Mouse (Mus musculus): ENCODE results near the gene Calm3. TPM values are rescaled to one million over a fixed set of nuclear protein-coding genes. Genes with fewer than 3 reads are reported as not detected.

The Calm3 gene
- total RNA-seq, 1 experiment from 2014 or later: 273 TPM

DNA sequence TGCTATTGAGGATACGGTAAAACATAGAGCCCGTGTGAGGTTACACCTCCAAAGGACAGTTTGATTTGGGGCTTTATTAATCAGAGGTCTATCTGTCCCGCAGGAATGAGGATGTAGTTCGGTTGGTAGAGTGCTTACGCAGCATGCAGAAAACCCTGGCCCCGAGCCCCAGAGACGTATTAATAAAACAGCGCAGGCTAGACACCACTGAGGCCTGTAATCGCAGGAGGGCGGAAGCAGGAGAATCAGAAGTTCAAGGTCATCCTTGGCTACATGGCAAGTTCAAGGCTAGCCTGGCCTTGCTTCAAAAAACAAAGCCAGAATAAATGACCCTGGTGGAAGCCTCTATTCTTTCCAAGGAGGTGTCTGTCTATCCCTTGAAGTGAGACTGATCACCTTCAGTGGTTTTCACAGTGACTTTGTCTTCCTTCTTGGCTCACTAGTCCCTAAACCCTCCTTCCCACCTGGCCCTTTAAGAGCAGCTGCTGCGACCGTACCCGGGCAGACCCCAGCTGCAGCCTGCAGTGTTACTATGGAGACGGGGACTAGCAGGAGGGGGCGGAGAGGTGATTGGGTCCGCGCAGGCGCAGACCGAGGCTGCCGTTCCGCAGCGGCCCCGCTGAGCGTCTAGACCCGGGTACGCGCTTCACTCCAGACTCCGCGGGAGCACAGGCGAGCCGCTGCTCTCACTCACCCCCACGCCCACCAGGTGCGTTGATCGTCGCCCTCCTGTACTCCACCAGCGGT is 20.3 kb upstream of the Calm3 start, which contains the start of gene Pnmal2:
Pnmal2 (plus strand) TSS at position 622 of the 747 bp plus-strand sequence.
- peak; percentile 13; the same call in 1 of the 2 replicates for ATAC-seq (ENCODE audit: extremely low read depth, insufficient number of reproducible peaks, low FRiP score, poor library complexity, severe bottlenecking)

DNA sequence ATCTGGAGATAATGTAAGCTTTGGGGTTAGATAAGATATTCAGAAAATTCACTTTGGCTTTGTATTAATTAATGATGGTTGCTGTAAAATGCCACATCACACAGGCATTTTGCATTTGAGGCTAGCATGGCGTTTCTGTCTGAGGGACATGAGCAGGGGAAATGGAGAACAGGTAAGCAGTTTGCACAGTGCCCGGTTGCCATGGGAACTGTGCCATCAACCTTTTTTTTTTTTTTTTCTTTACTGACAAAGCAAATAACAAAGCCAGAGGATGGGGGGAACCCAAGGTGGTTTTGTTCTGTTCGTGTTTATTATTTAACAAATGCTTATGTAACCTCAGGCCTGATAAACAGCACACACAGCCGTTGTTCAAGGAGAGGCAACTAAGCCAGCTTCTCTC is 18.9 kb upstream of the Calm3 start:
- no peak for ATAC-seq (ENCODE audit: extremely low read depth, insufficient number of reproducible peaks, low FRiP score, poor library complexity, severe bottlenecking)

DNA sequence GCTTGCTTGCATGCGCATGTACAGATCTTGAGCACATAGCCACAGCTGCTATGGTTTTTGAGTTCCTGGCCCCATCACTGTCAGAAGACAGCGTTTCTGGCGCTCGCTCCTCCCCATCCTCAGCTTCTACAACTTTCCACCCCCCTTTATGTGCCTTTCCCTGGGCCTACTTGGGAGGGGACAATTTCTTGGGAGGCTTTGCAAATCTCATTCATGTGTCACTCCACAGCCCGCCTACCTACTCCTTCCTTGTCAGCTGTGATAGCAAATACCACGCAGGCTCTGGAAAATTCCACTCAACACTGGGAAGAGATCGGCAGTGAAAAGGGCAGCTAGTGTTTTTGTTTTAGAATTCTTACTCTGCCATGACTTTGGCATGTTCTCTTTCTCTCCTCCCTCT is 16.4 kb upstream of the Calm3 start:
- no peak for ATAC-seq (ENCODE audit: extremely low read depth, insufficient number of reproducible peaks, low FRiP score, poor library complexity, severe bottlenecking)

DNA sequence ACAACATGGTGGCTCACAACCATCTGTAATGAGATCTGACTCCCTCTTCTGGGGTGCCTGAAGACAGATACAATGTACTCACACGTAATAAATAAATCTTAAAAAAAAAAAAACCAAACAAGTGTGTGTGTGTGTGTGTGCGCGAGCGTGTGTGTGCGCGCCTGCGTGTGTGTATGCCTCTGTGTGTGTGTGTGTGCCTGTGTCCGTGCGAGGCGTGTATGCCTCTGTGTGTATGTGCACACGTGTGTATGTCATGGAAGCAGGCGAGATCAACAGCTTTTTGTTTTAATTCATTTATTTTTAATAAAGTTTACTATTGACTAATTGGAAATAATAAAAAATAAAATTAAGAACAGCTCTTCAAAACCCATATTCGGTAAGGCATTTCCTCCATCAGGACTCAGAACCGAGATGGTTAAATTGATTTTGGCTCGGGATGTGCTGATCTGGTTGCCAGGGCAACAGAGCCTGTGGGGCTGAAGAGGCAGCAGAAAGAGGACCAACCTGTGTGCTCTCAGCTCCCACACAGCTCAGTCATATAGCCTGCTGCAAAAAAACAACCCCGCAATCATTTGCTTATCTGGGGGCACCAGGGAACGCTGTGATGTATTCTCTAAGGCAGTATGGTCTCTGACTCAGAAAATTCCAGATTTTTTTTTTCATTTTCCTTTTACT is 14.3 kb upstream of the Calm3 start:
- no peak for ATAC-seq (ENCODE audit: extremely low read depth, insufficient number of reproducible peaks, low FRiP score, poor library complexity, severe bottlenecking)

DNA sequence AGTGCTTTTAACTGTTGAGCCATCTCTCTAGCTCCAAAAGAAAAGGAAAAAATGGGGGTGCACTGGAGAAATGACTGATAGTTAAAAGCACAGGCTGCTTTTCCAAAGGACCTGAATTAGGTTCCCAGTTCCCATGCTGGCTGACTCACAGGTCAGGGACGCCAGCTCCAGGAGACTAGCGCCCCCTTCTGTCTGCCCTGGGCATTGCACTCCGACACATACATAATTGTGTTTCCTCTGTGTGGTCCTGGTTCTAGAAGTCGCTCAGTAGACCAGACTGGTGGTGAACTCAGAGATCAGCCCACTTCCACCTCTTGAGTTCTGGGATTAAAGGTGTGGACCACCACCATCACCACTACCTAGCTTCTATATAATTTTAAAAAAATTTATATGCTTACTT is 13.4 kb upstream of the Calm3 start:
- ATAC-seq (ENCODE audit: extremely low read depth, insufficient number of reproducible peaks, low FRiP score, poor library complexity, severe bottlenecking): no peak

DNA sequence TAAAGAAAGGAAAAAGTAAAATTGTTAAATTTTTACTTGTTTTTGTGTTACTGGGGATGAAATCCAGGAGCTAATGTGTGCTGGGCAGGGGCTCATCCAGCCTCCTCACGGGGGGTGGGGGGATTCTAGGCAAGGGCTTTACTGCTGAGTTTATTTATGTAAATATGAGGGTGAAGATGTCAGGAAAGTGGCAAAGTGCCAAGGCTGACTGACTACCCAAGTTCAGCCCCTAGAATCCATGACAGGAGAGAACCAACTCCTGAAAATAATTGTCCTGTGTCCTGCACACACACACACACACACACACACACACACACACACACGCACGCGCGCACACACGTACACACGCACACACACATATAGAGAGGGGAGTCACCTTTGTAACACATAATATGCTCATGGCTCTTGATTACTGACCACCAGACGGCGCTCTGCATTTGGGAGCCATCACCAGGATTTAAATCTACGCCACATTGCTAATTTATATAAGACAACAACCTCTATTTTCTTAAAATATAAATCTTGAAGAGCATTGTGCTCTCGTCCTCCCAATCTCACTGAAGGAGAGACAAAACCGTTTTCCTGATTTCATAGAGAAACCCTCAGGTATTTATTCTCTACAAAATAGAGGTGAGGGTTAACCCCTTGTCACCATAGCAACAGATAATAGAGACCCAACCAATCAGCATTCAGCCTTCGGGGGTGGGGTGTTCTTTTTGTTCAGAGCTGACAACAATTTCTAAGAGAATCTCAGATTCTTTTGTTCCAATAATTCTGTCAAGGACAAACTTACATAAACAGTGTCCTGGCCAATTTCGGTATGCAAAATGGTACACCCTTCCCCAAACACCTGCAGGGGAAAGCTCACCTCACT is 9.0 kb upstream of the Calm3 start:
- no peak for ATAC-seq (ENCODE audit: extremely low read depth, insufficient number of reproducible peaks, low FRiP score, poor library complexity, severe bottlenecking)

DNA sequence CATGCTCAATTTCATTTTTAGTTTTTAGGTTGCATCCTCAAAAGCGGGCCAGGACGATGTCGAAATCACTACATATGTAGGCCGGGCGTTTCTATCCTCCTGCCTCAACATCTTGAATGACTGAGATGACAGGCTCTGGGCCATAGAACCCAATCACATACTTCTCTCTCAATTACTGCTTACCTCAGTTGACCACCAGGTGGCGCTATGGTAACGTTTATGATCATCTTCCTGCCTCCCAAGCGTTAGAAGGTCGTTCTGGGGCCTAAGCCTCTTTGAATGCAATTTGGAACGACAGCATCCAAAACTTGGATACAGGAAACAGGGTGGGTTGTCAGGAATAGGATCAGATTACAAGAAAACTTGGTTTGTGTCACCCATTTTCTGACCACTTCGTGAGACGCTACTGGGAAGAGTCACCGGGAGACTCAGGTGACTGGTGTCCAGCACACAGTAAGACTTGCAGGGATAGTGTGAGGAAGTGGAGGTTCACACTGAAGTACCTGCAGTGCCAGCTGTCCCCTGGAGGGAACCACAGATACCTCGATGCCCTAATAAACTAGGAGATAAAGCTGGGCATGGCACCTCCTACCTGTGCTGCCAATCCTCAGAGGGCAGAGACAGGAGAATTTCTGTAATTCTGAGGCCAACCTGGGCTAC is 8.2 kb upstream of the Calm3 start:
- ATAC-seq (ENCODE audit: extremely low read depth, insufficient number of reproducible peaks, low FRiP score, poor library complexity, severe bottlenecking): peak; percentile 85

DNA sequence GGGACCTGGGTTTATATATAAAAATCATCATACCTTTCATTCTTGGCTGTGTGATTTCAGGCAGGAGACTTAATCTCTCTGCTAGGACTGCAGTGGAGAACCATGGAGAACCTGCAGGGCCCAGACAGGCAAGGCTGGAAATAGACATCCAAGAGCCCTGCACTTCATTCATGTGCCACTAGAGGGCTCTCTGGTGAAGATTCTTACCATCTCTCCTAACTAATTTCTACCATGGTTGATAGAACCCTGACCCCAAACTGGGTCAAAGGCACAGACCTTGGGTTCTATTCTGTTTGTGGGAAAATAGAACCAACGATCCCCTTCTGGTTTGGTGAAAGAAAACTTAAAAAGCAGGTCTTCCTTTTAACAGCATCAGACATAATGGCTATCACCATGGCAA is 6.9 kb upstream of the Calm3 start:
- peak; percentile 75 for ATAC-seq (ENCODE audit: extremely low read depth, insufficient number of reproducible peaks, low FRiP score, poor library complexity, severe bottlenecking)

DNA sequence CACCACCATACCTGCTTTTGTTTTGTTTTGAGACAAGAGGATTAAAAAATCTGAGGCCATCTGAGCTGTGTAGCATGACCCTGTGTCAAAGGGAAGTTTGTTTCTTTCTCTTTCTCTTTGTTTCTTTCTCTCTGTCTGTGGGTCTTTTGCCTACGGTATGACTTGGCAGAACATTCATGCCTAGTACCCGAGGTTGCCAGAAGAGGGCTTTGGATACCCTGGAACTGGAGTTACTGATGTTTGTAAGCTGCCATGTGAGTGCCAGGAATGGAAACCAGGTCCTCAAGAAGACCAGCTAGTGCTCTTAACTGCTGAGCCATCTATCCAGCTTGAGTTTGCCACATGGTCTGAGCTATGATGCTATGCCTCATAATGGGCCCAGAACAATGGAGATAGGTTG is 4.4 kb upstream of the Calm3 start:
- ATAC-seq (ENCODE audit: extremely low read depth, insufficient number of reproducible peaks, low FRiP score, poor library complexity, severe bottlenecking): no peak

DNA sequence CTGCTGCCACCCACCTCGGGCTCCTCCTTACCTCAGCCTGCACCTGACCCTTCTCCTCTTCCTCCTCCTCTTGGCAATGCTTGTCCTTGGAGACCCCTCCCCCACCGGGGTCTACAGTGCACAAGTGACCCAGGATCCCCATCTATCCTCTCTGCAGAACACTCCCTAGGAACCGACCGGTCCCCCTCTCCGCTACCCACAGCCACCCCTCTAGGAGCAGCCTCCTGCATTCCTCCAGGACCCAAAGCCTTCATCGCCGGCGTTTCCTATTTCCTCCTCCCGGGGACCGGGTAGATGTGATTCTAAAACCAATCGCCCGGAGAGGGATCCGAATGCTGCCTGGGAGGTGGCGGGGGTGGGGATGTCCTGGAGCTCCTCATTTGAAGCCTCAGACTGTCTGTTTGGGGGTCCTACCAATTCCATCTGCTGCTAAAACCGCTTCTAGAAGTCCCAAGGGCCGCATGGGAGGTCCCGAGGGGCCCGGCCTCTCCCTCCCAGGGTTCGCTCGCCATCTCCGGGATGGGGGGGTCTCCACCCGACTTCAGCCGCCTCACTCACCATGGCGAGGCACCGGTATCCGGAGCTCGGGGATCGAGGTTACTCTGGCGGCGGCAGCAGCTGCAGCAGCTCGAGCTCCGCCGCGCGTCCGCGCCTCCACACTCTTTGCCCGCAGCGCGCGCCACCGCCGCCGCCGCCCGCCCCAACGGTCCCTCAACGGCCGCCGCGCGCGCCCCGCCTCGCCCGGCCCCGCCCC is 454 bp downstream of the Calm3 start:
- ATAC-seq (ENCODE audit: extremely low read depth, insufficient number of reproducible peaks, low FRiP score, poor library complexity, severe bottlenecking): no peak

DNA sequence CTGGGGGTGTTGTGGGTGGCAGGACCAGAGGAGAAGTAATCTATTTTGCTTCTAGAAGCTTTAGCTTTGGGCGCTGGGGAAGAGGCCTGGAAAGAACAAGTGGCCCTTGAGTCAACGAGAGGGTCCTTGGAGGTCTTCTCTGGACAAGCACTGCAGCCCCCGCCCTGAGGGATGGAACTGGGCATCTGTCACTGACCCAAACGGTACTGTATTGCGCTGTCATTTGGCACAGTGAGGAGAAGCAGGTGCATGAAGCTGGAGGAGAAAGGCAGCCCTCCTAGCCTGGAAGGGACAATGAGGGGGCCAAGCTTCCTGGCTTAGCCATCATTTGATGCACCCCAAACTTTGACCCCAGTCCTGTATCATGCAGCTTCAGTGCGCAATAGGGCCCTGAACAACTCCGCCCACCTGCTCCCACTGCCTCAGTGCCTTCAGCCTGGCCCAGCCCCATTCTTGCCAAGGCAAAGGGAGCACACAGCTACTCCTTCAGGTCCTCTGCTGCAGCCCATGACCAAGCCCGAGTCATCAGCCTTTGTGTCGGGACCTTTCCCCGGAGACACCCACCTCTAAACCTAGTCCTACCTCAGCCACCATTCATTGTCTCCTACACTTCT is 1.4 kb downstream of the Calm3 start:
- ATAC-seq (ENCODE audit: extremely low read depth, insufficient number of reproducible peaks, low FRiP score, poor library complexity, severe bottlenecking): no peak

DNA sequence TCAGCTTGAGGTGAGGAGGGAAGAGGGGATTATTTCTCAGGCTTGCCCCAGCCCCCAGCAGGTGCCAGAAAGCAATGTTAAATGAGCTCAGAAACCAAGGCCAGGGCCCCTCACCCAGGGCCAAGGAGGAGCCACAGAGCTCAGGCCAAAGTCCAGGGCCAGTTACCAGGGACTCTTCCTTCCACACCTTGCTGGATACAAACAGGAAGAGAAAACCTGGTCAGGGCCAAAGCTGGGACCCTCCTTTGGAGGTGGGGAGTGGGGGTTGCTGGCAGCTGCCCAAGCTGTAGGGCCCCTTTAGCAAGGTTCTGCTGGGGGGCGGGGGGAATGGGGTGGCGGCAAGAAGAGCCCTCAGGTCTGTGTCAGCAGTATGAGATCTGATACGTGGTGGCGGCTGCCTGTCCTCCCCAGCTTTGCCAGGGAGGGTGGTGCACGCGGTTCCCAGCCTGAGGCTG is 2.0 kb downstream of the Calm3 start:
- ATAC-seq (ENCODE audit: extremely low read depth, insufficient number of reproducible peaks, low FRiP score, poor library complexity, severe bottlenecking): no peak

DNA sequence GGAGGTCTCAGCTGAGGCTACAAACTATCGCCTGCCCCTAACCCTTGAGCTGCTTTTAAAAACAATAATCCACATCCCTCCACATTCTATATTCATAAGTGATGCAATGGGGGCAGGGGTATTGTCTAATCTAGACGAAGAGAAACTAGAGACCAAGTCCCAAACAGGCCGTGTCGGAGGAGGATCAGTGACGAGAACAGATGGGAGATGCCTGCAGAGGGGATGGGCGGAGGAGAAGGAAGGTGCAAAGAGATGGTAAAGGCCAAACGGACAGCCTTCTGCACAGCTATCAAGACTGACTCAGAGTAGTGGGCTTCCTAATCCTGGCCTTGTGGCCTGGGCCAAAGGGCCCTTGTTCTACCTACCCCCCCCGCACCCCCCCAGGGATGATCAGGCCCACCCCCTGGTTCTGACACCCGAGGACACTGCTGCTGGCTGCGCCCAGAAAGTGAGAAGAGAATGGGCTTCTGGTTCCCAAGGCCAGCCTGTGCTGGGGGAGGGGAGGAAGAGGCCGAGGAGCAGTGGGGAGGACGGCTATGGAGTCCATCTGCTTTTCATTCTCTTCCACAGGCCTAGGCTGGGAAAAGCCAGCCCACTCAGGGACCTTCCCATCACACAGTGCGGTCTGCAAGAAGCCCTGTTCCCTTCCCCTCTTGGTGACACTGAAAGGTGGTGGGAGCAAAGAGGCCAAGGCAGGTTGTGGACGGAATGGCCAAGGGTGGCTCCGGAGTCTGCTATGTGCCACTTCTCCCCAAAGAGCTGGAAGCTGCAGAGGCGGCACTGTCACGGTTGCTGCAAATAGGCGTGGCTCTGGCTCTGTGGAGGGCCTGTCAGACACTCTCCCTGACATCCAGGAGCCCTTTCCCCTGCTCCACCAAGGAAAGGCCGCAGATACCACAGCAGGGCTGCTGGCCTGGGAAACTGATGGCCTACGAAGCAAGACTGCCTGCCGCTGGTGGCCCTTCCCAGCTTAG is 2.8 kb downstream of the Calm3 start:
- no peak for ATAC-seq (ENCODE audit: extremely low read depth, insufficient number of reproducible peaks, low FRiP score, poor library complexity, severe bottlenecking)

DNA sequence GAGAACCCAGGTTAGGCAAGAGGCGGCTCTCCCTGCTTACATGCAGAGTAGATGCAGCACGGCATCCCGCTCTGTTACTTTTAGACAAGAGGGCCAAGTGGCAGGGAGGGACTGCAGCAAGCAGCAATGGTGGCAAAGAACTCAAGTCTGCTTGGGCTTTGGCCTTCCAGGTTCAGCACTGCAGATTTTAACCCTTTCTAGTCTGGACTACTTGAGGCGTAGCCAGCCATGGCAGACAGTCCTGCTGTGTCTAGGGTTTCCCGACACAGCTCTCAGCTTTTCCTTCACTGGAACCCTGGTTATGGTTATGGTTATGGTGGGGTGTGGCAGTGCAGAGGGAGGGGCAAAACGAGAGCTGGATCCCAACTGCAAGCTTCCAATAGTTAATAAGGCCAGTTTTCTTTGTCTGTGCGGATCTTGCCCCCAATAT is 3.7 kb downstream of the Calm3 start:
- ATAC-seq (ENCODE audit: extremely low read depth, insufficient number of reproducible peaks, low FRiP score, poor library complexity, severe bottlenecking): no peak

DNA sequence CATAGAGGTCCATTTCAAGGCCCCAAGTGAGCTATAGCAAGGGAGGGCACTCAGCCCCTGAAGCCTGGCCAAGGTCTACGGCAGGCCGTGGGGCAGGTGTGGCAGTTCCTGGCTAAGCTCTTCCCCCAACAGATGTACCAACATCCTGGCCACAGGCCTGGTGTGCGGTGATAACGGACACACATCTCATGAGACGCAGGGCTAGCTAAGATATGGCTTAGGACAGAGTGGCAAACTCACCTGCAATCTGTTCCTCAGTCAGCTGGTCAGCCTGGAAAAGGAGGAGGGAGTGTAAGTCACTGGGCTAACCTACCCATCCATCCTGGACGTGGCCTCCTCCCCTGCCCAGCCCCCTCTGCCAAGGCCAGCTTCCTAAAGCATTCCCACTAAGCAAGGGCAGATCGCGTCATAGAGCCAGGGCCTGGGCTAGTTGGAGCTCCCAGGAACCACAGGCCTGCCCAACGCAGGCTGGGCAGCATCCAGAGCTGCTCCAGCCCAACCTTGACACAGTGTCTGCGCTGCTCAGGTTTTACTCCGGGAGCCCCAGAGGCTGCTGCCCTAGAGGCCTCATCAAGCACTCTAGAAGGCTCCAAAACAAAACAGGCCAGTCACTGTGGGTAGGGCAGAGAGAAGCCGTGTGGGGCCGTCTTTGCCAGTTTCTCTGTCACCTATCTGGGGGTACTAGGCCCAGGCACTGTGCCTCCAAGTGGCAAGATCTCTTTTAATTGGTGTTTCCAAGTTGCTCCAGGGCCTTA is 4.3 kb downstream of the Calm3 start:
- no peak for ATAC-seq (ENCODE audit: extremely low read depth, insufficient number of reproducible peaks, low FRiP score, poor library complexity, severe bottlenecking)

DNA sequence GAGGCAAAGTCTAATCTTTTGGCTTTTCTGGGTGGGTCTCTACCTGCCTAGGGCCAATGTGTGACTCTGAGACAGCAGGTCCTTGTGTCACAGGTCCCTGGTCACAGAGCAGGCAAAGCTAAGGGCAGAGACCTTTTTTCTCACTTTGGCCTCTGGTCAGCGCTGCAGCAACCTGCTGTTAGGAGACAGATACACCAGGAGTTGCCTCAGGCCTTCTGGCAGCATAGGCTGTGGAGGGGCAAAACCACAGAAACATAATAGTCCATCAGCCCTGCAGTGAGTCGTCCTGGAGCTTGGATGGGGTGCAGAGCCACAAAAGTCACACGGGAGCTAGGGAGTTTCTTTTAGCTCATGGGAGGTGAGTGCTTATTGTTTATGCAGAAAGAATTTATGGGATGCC is 5.2 kb downstream of the Calm3 start:
- ATAC-seq (ENCODE audit: extremely low read depth, insufficient number of reproducible peaks, low FRiP score, poor library complexity, severe bottlenecking): no peak

Data from neutrophil, adult 5-6 weeks (primary cell).